Mouse (Mus musculus): ENCODE data around the gene Zc3h13.

Zc3h13 gene

GRCm38 (mm10) chr14:75284193-75284915, at the start of gene Zc3h13:
TSS of gene Zc3h13 (plus strand) at chr14:75284373.
- in situ Hi-C loops (cut with MseI, MboI) = no loop called here

GRCm38 (mm10) chr14:75235552-75235951, 48.6 kb upstream of the Zc3h13 start:
- in situ Hi-C loops (cut with MseI, MboI) = no loop called here

- in situ Hi-C loops (cut with MseI, MboI) = no loop called here
Observed at GRCm38 (mm10) chr14:75235955-75236635, 48.1 kb upstream of the Zc3h13 start.

- in situ Hi-C loops (cut with MseI, MboI) = no loop called here
Observed at GRCm38 (mm10) chr14:75236636-75237003, 47.6 kb upstream of the Zc3h13 start.

- in situ Hi-C loops (cut with MseI, MboI) = no loop called here
Observed at GRCm38 (mm10) chr14:75237096-75237495, 47.1 kb upstream of the Zc3h13 start.

GRCm38 (mm10) chr14:75238054-75238692, 46.0 kb upstream of the Zc3h13 start:
- in situ Hi-C loops (cut with MseI, MboI) = no loop called here

- in situ Hi-C loops (cut with MseI, MboI) = no loop called here
Observed at GRCm38 (mm10) chr14:75242087-75242486, 42.1 kb upstream of the Zc3h13 start, which contains the start of gene Cpb2. TSS of gene Cpb2 (plus strand) at chr14:75242287.

GRCm38 (mm10) chr14:75246024-75247000, 37.9 kb upstream of the Zc3h13 start:
- in situ Hi-C loops (cut with MseI, MboI) = no loop called here

- in situ Hi-C loops (cut with MseI, MboI) = no loop called here
Observed at GRCm38 (mm10) chr14:75250432-75250831, 33.7 kb upstream of the Zc3h13 start.

- in situ Hi-C loops (cut with MseI, MboI) = no loop called here
Observed at GRCm38 (mm10) chr14:75256521-75256920, 27.7 kb upstream of the Zc3h13 start.

- in situ Hi-C loops (cut with MseI, MboI) = no loop called here
Observed at GRCm38 (mm10) chr14:75269531-75269930, 14.6 kb upstream of the Zc3h13 start.

- in situ Hi-C loops (cut with MseI, MboI) = no loop called here
Observed at GRCm38 (mm10) chr14:75279716-75280115, 4.5 kb upstream of the Zc3h13 start.

- in situ Hi-C loops (cut with MseI, MboI) = no loop called here
Observed at GRCm38 (mm10) chr14:75280406-75280805, 3.8 kb upstream of the Zc3h13 start.

- in situ Hi-C loops (cut with MseI, MboI) = no loop called here
Observed at GRCm38 (mm10) chr14:75283609-75284192, 472 bp upstream of the Zc3h13 start.

- in situ Hi-C loops (cut with MseI, MboI) = no loop called here
Observed at GRCm38 (mm10) chr14:75301081-75301480, 16.9 kb downstream of the Zc3h13 start.

GRCm38 (mm10) chr14:75303807-75304206, 19.6 kb downstream of the Zc3h13 start:
- in situ Hi-C loops (cut with MseI, MboI) = no loop called here

- in situ Hi-C loops (cut with MseI, MboI) = no loop called here
Observed at GRCm38 (mm10) chr14:75307855-75308254, 23.7 kb downstream of the Zc3h13 start.

GRCm38 (mm10) chr14:75309336-75309992, 25.3 kb downstream of the Zc3h13 start:
- in situ Hi-C loops (cut with MseI, MboI) = no loop called here

GRCm38 (mm10) chr14:75314484-75314883, 30.3 kb downstream of the Zc3h13 start:
- in situ Hi-C loops (cut with MseI, MboI) = no loop called here

GRCm38 (mm10) chr14:75318736-75319135, 34.6 kb downstream of the Zc3h13 start:
- in situ Hi-C loops (cut with MseI, MboI) = no loop called here

GRCm38 (mm10) chr14:75320269-75320668, 36.1 kb downstream of the Zc3h13 start:
- in situ Hi-C loops (cut with MseI, MboI) = no loop called here

Measured in mouse trophoblast stem cell (cell line).